Mouse (Mus musculus) midbrain, embryonic 15.5 days (tissue): ENCODE data around the gene Csmd2. TPM values are rescaled to one million over a fixed set of nuclear protein-coding genes. Genes with fewer than 3 reads are reported as not detected.
"Not testable (repeated sequence)": the region's sequence is repeated elsewhere in the genome, so short reads cannot be mapped to it uniquely, and the experiment has no call there.

Experiments
- ATAC-seq: fragments of 200-750 bp; cut with Nextera tagmentation; replicated peaks from 2 replicates; pipeline ENCODE4 v1.8.0; 2017; ENCODE audit warnings: moderate TSS enrichment
- H3K27ac ChIP-seq: fragments of 300-500 bp; sonication (generic); 2 replicates; pipeline ENCODE4 v1.5.1; 2015; ENCODE audit warnings: mild to moderate bottlenecking, inconsistent platforms
- H3K27me3 ChIP-seq: fragments of 300-500 bp; sonication (generic); replicated peaks from 2 replicates; pipeline ENCODE4 v1.6.1; 2015; ENCODE audit warnings: inconsistent platforms
- H3K36me3 ChIP-seq: fragments of 300-500 bp; sonication (generic); replicated peaks from 2 replicates; pipeline ENCODE4 v1.6.1; 2015; ENCODE audit warnings: inconsistent platforms
- H3K4me1 ChIP-seq: fragments of 300-500 bp; sonication (generic); 2 replicates; pipeline ENCODE4 v1.6.1; 2015; ENCODE audit warnings: inconsistent platforms
- H3K4me2 ChIP-seq: fragments of 300-500 bp; sonication (generic); 2 replicates; pipeline ENCODE4 v1.6.1; 2015; ENCODE audit warnings: inconsistent platforms, mild to moderate bottlenecking, moderate library complexity
- H3K4me3 ChIP-seq: fragments of 300-500 bp; sonication (generic); 2 replicates; pipeline ENCODE4 v1.5.1; 2015; ENCODE audit warnings: mild to moderate bottlenecking, inconsistent platforms
- H3K9ac ChIP-seq: fragments of 300-500 bp; sonication (generic); 2 replicates; pipeline ENCODE4 v1.6.1; 2015; ENCODE audit warnings: mild to moderate bottlenecking, inconsistent platforms
- H3K9me3 ChIP-seq: fragments of 300-500 bp; sonication (generic); 2 replicates; pipeline ENCODE4 v1.6.1; 2016; ENCODE audit warnings: inconsistent platforms
- WGBS: fragments of 180-500 bp; shearing (Covaris S2); methylation state at CpG from one replicate; pipeline ENCODE4 v1.1.7; 2015; ENCODE audit warnings: mixed read lengths; 5-methylcytosine and 5-hydroxymethylcytosine counted together
- polyA plus RNA-seq: library from polyadenylated mRNA; unstranded; fragments of >200 nt; fragmentation: Nextera tagmentation; extraction: Ambion mirVana; gene quantifications from 2 replicates; pipeline ENCODE4 v1.2.1, GENCODE M21; 2015

The Csmd2 gene
- polyA plus RNA-seq, 1 experiment from 2014 or later: 15.1 TPM

DNA sequence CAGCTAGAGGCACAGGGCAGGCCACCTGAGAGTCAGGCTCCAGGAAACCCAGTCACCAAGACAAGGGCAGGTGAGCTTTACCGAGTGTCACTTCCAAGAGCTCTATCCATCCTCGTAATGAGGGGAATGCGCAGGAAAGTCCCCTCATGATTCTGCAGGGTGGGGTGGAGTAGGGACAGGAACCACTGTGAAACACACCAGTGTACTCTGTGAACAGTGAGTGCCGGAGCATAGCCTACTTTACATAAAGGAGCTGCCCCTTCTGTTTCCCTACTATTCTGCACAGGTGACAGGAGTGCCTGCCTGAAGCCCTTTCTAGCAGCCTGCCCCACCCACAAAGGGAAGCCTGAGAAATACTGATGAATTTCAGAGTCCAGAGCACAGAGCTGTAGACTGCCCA is 605.6 kb downstream of the Csmd2 start:
- Histone ChIP-seq H3K4me2 (no peak overlapping the region), H3K27me3 (no peaks in the 10 kb centered on the region), H3K9ac (no peak overlapping the region), H3K9me3 (no peaks in the 10 kb centered on the region), H3K4me1 (no peaks in the 10 kb centered on the region), H3K27ac (no peak overlapping the region), H3K36me3 (peaks cover 13% of the 10 kb centered on the region), H3K4me3 (no peak overlapping the region)
- 99% methylated on average over 4 of the region's 4 CpGs for WGBS
- no peak for ATAC-seq

- H3K4me1 ChIP-seq: no peaks in the 10 kb centered on the region
- H3K4me3 ChIP-seq: no peak overlapping the region
- H3K9ac ChIP-seq: no peak overlapping the region
- no peaks in the 10 kb centered on the region for H3K27me3 ChIP-seq
- no peak overlapping the region for H3K27ac ChIP-seq
- H3K36me3 ChIP-seq: peaks cover 7% of the 10 kb centered on the region
- WGBS: 93% methylated on average over 5 of the region's 5 CpGs
- H3K9me3 ChIP-seq: no peaks in the 10 kb centered on the region
- H3K4me2 ChIP-seq: no peak overlapping the region
- ATAC-seq: no peak
Measured at GRCm38 (mm10) chr4:128594062-128594461, 606.4 kb downstream of the Csmd2 start.

GRCm38 (mm10) chr4:128597801-128598560 is 610.3 kb downstream of the Csmd2 start:
- H3K27me3 ChIP-seq: no peaks in the 10 kb centered on the region
- no peaks in the 10 kb centered on the region for H3K9me3 ChIP-seq
- H3K27ac ChIP-seq: no peak overlapping the region
- no peak overlapping the region for H3K4me2 ChIP-seq
- H3K36me3 ChIP-seq: peaks cover 10% of the 10 kb centered on the region; the same call in 1 of the 2 replicates
- no peaks in the 10 kb centered on the region for H3K4me1 ChIP-seq
- no peak overlapping the region for H3K4me3 ChIP-seq
- no peak overlapping the region for H3K9ac ChIP-seq
- ATAC-seq: no peak
- WGBS: 92% methylated on average over 12 of the region's 12 CpGs

DNA sequence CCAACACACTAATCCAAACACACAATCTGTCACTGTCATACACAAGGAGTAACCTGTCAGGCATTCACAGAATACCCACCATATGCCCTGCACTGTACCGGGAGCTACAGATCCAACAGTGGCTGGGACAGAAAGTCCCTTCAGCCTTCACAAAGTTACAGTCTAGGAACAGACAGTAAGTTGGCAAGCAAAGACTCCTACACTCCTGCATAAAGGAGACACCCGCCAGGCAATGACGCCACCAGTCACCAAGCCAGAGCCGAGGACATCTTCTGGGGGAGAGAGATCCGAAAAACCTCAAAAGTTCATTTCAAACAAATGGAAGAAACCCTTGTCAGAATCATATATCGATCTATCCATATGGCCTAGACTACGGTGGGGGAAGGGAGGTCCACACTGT is 618.9 kb downstream of the Csmd2 start:
- Histone ChIP-seq H3K9ac (no peak overlapping the region), H3K36me3 (peaks cover 23% of the 10 kb centered on the region; the same call in 1 of the 2 replicates), H3K9me3 (no peaks in the 10 kb centered on the region), H3K4me3 (no peak overlapping the region), H3K4me2 (no peak overlapping the region), H3K27me3 (no peaks in the 10 kb centered on the region), H3K4me1 (peaks cover 21% of the 10 kb centered on the region), H3K27ac (no peak overlapping the region)
- 96% methylated on average over 7 of the region's 7 CpGs for WGBS
- ATAC-seq: no peak

DNA sequence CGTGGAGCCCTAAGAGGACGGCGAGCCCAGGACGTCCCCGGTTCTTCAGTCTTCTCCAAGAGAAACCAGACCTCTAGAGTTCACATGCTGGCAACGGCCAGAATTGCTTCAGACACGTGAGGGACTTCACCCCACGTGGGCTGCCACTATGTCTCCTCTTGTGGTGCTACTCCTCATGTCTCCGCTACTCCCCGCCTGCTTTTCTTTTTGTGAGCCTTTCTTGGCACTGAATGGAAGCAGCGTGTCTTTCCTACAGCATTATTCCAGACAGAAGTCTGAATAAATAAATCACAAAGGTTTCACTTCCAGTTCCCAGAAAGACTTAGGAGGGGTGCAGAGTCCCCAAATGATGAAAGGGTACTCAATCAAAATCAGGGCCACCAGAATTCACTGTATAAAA is 620.0 kb downstream of the Csmd2 start:
- no peak for ATAC-seq
- no peak overlapping the region for H3K27ac ChIP-seq
- H3K9ac ChIP-seq: no peak overlapping the region
- peaks cover 17% of the 10 kb centered on the region; the same call in 1 of the 2 replicates for H3K36me3 ChIP-seq
- peaks cover 21% of the 10 kb centered on the region for H3K4me1 ChIP-seq
- H3K4me3 ChIP-seq: no peak overlapping the region
- 78% methylated on average over 11 of the region's 11 CpGs for WGBS
- no peaks in the 10 kb centered on the region for H3K27me3 ChIP-seq
- H3K4me2 ChIP-seq: no peak overlapping the region
- H3K9me3 ChIP-seq: no peaks in the 10 kb centered on the region

DNA sequence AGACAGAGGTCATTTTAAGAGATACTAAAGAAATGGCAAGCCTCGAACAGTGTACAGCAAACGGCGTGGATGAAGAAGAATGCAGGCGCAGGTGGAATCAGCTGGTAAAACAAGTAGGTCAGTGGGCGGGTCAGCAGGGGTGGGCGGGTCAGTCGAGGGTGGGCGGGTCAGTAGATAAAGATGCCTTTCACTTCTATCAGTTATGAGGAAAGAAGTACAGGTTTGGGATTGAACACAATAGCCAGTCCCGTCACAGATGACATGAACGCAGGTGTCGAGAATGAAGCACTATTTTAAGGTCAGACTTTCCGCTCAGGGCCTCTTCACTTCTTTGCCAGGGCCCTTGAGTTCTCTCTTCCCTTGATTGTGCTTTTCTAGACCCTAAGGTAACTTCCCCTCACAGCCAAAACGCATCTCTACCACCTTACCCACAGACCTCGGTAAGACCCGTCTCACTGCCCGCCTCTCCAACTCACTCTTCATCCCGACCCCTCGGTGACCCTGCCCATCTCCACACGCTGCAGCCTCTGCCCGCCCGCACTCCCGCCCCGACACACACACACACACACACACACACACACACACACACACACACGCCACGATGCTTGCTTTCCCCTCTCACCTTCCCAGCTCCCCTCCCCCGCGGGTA is 621.7 kb downstream of the Csmd2 start:
- H3K9ac ChIP-seq: peak overlapping the region; percentile 61
- H3K4me2 ChIP-seq: peak overlapping the region; percentile 68
- no peak for ATAC-seq
- no peaks in the 10 kb centered on the region for H3K9me3 ChIP-seq
- peaks cover 21% of the 10 kb centered on the region for H3K4me1 ChIP-seq
- peak overlapping the region; percentile 63 for H3K27ac ChIP-seq
- peak overlapping the region; percentile 64 for H3K4me3 ChIP-seq
- H3K36me3 ChIP-seq: 0 out of 2 replicates have a peak, but pooled peaks cover 1% of the 10 kb centered on the region
- WGBS: 10% methylated on average over 26 of the region's 27 CpGs
- H3K27me3 ChIP-seq: no peaks in the 10 kb centered on the region

DNA sequence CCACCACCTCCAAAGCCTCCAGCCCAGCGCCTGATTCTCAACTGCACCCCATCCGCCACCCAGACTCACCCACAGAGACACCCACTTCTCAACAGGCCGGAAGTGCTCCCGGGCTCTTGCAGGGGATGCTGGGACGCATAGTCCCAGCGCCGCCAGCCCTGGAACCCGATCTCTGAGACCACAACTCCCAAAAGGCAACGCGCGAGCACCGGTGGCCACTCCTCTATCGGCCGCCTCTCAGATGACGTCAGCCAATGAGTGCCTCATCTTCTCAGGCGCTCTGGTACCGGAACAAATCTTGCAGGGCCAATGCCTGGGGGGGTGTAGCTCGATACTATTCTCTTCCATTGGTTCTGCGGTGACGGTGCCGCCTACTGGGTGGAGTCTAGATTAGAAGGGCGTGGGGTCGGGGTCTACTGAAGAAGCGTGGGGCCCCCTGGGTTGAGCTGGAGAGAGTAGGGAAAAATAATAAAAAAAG is 622.3 kb downstream of the Csmd2 start, which contains the start of gene Zscan20:
Gene Zscan20, minus strand, starts transcription at position 174 of the 478 bp plus-strand sequence.
- H3K9me3 ChIP-seq: no peaks in the 10 kb centered on the region
- ATAC-seq: peak; percentile 98

DNA sequence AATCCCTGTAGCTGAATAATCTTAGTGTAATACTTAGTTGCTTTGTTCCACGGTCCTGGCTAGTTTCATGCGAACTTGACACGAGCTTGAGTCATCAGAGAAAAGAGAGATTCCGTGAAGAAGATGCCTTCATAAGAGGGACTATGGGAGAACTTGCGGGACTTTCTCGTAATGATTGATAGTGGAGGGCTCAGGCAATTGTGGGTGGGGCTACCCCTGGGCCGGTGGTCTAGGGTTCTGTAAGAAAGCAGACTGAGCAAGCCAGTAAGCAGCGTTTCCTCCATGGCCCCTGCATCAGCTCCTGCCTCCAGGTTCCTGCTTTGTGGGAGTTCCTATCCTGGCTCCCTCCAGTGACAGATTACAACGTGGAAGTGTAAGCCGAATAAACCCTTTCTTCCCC is 623.0 kb downstream of the Csmd2 start:
- H3K9me3 ChIP-seq: no peaks in the 10 kb centered on the region
- H3K4me3 ChIP-seq: peak overlapping the region; percentile 64

More for the DNA sequence above, 622.3 kb downstream of the Csmd2 start, which contains the start of gene Zscan20:
- peak within 1 kb of the TSS; percentile 68 for H3K4me2 ChIP-seq
- no peaks in the 10 kb centered on the region for H3K27me3 ChIP-seq
- peak within 1 kb of the TSS; percentile 64 for H3K4me3 ChIP-seq
- H3K9ac ChIP-seq: peak within 1 kb of the TSS; percentile 61
- H3K27ac ChIP-seq: peak within 1 kb of the TSS; percentile 63
- under 1% methylated on average over 24 of the region's 24 CpGs for WGBS
- H3K36me3 ChIP-seq: no peaks in the 10 kb centered on the region
- H3K4me1 ChIP-seq: peaks cover 21% of the 10 kb centered on the region

DNA sequence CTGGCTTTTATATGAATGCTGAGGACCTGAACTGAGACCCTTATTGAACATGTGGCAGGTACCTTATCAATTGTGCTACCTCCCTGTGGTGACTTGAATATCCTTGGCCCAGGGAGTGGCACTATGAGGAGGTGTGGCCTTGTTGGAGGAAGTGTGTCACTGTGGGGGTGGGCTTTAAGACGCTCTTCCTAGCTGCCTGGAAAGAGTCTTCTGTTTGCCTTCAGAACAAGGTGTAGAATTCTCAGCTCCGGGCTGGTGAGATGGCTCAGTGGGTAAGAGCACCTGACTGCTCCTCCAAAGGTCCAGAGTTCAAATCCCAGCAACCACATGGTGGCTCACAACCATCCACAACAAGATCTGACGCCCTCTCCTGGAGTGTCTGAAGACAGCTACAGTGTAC is 624.1 kb downstream of the Csmd2 start:
- H3K4me2 ChIP-seq, H3K9ac ChIP-seq, ATAC-seq, H3K9me3 ChIP-seq, H3K27ac ChIP-seq, H3K4me3 ChIP-seq, H3K36me3 ChIP-seq, H3K27me3 ChIP-seq: not testable (repeated sequence)
- WGBS: 82% methylated on average over 3 of the region's 3 CpGs
- peaks cover 21% of the 10 kb centered on the region for H3K4me1 ChIP-seq

More for the DNA sequence above, 623.0 kb downstream of the Csmd2 start:
- Histone ChIP-seq H3K27me3 (no peaks in the 10 kb centered on the region), H3K36me3 (no peaks in the 10 kb centered on the region), H3K27ac (no peak overlapping the region), H3K4me2 (peak overlapping the region; percentile 68), H3K9ac (no peak overlapping the region), H3K4me1 (peaks cover 21% of the 10 kb centered on the region)
- WGBS: 17% methylated on average over 10 of the region's 10 CpGs
- 0 out of 2 replicates have a peak, but pooled peaks have one; percentile 1 for ATAC-seq

GRCm38 (mm10) chr4:128613326-128613725 is 625.7 kb downstream of the Csmd2 start:
- Histone ChIP-seq H3K9ac (no peak overlapping the region), H3K4me2 (no peak overlapping the region)
- 14% methylated on average over 8 of the region's 8 CpGs for WGBS

DNA sequence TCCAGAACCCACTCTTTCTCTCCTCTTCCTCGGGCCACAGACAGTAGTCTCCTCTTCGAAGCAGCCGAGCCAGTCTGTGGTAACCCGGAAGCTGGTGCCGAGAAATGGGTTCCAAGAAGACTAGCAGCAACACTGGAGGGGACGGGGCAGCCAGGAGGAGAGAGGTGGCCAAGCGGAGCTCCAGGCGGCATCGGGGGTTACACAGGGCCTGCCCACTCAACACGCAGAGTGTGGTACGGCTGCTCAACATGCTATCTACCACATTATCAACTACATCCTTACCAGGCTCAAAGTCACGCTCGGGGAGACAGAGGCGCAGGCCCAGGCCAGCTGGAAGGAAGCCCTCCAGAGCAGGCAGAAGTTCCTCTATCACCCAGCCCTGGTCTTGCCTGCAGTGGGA is 628.1 kb downstream of the Csmd2 start:
- no peak for ATAC-seq

More at GRCm38 (mm10) chr4:128613326-128613725, 625.7 kb downstream of the Csmd2 start:
- ATAC-seq: no peak
- H3K4me3 ChIP-seq: no peak overlapping the region
- H3K36me3 ChIP-seq: no peaks in the 10 kb centered on the region
- no peaks in the 10 kb centered on the region for H3K27me3 ChIP-seq
- peaks cover 18% of the 10 kb centered on the region for H3K4me1 ChIP-seq
- H3K9me3 ChIP-seq: no peaks in the 10 kb centered on the region
- 0 out of 2 replicates have a peak overlapping the region, but pooled peaks have one; percentile 39 for H3K27ac ChIP-seq

More for the DNA sequence above, 628.1 kb downstream of the Csmd2 start:
- Histone ChIP-seq H3K27ac (no peak overlapping the region), H3K27me3 (no peaks in the 10 kb centered on the region), H3K9me3 (no peaks in the 10 kb centered on the region), H3K4me3 (no peak overlapping the region), H3K36me3 (no peaks in the 10 kb centered on the region), H3K9ac (no peak overlapping the region), H3K4me1 (peaks cover 2% of the 10 kb centered on the region), H3K4me2 (no peak overlapping the region)
- 83% methylated on average over 14 of the region's 14 CpGs for WGBS
